Mouse (Mus musculus) heart, adult 11 months (tissue): Measurements from ENCODE around the gene Dynlt1f.
"Not testable (repeated sequence)": the region's sequence is repeated elsewhere in the genome, so short reads cannot be mapped to it uniquely, and the experiment has no call there.

ENCODE experiments used
- DNase-seq: peaks from one replicate; pipeline ENCODE4 v3.0.0; 2022

Gene Dynlt1f

GRCm38 (mm10) chr17:6655567-6656281 lies at the start of gene Dynlt1f:
Dynlt1f (minus strand) TSS chr17:6655900.
- peak; percentile 99 for DNase-seq

- peak; percentile 88 for DNase-seq
Measured at GRCm38 (mm10) chr17:6703381-6704270, 47.9 kb upstream of the Dynlt1f start.

GRCm38 (mm10) chr17:6702625-6703221 lies 47.0 kb upstream of the Dynlt1f start:
- peak; percentile 93 for DNase-seq

GRCm38 (mm10) chr17:6700077-6700476 lies 44.4 kb upstream of the Dynlt1f start:
- peak; percentile 78 for DNase-seq

GRCm38 (mm10) chr17:6699502-6699901 lies 43.8 kb upstream of the Dynlt1f start:
- peak; percentile 87 for DNase-seq

GRCm38 (mm10) chr17:6697224-6697775 lies 41.6 kb upstream of the Dynlt1f start:
- peak; percentile 95 for DNase-seq

- DNase-seq = not testable (repeated sequence)
Measured at GRCm38 (mm10) chr17:6696521-6696920, 40.8 kb upstream of the Dynlt1f start.

- DNase-seq = peak; percentile 87
Measured at GRCm38 (mm10) chr17:6695712-6696111, 40.0 kb upstream of the Dynlt1f start.

- peak; percentile 95 for DNase-seq
Measured at GRCm38 (mm10) chr17:6691596-6691995, 35.9 kb upstream of the Dynlt1f start.

- DNase-seq = peak; percentile 86
Measured at GRCm38 (mm10) chr17:6689344-6689743, 33.6 kb upstream of the Dynlt1f start.

GRCm38 (mm10) chr17:6686299-6686971 lies 30.7 kb upstream of the Dynlt1f start:
- DNase-seq = peak; percentile 84

GRCm38 (mm10) chr17:6685288-6685818 lies 29.7 kb upstream of the Dynlt1f start:
- peak; percentile 97 for DNase-seq

- DNase-seq = peak; percentile 69
Measured at GRCm38 (mm10) chr17:6684464-6685287, 29.0 kb upstream of the Dynlt1f start.

- DNase-seq = not testable (repeated sequence)
Measured at GRCm38 (mm10) chr17:6683702-6684101, 28.0 kb upstream of the Dynlt1f start.

- DNase-seq = not testable (repeated sequence)
Measured at GRCm38 (mm10) chr17:6681721-6682120, 26.0 kb upstream of the Dynlt1f start.

GRCm38 (mm10) chr17:6678063-6678462 lies 22.4 kb upstream of the Dynlt1f start:
- DNase-seq = peak; percentile 74

GRCm38 (mm10) chr17:6674297-6674696 lies 18.6 kb upstream of the Dynlt1f start:
- DNase-seq = peak; percentile 61

GRCm38 (mm10) chr17:6668522-6668921 lies 12.8 kb upstream of the Dynlt1f start:
- DNase-seq = not testable (repeated sequence)

- peak; percentile 39 for DNase-seq
Measured at GRCm38 (mm10) chr17:6665389-6665788, 9.7 kb upstream of the Dynlt1f start.

GRCm38 (mm10) chr17:6662840-6663239 lies 7.1 kb upstream of the Dynlt1f start:
- DNase-seq = peak; percentile 79
